Mouse (Mus musculus) heart, adult 2 months (tissue): ENCODE measurements at regions not wholly inside any gene's neighbourhood (a gene's known extent, or its start where the extent isn't known, plus 50 kb on each side); places are given as distances from the start of the nearest gene placed in this dataset.

Source experiments
- CTCF ChIP-seq: fragments of 200-600 bp; IDR thresholded peaks from 2 replicates; pipeline ENCODE4 v1.8.1; 2022; ENCODE audit warnings: antibody characterized with exemption, mild to moderate bottlenecking, moderate library complexity
- EP300 ChIP-seq: fragments of 200-500 bp; IDR thresholded peaks from 2 replicates; pipeline ENCODE4 v1.6.1; 2011; ENCODE audit warnings: low read depth, low read length, control low read depth; ENCODE audit not compliant: insufficient read depth
- POLR2A ChIP-seq: fragments of 200-500 bp; IDR thresholded peaks from 2 replicates; pipeline ENCODE4 v1.6.1; 2011; ENCODE audit warnings: mild to moderate bottlenecking, low read depth, low read length, control low read depth; ENCODE audit not compliant: insufficient read depth

DNA sequence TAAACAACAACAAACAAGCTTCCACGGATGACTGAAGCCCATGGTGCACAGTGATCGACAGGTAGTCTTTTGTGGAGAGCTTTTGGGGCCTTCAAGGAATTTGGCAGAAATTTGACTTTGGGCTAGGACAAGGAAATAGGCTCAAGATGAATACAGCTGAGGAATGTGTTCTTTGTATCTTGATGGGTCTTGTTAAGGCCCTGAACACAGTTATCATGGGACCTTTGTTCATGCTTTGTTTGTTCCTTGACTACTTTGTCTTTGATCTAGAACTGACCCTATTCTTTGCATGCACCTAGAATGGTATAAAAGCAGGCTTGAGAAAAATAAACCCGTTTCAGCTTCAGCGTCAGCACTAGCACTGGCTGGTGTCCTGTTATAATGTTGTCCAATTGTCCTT is 168.1 kb upstream of the Sp8 start:
- no peak for TF ChIP-seq POLR2A
- no peak for TF ChIP-seq CTCF
- no peak for TF ChIP-seq EP300
